Mouse (Mus musculus) heart, adult 9 months (tissue): ENCODE data around the gene Tmtc1.

Source experiments
- DNase-seq, 2 experiments: peaks; one replicate each; pipeline ENCODE4 v3.0.0; 2022; ENCODE audit warnings: low spot score in 2 of 2

Gene Tmtc1

DNA sequence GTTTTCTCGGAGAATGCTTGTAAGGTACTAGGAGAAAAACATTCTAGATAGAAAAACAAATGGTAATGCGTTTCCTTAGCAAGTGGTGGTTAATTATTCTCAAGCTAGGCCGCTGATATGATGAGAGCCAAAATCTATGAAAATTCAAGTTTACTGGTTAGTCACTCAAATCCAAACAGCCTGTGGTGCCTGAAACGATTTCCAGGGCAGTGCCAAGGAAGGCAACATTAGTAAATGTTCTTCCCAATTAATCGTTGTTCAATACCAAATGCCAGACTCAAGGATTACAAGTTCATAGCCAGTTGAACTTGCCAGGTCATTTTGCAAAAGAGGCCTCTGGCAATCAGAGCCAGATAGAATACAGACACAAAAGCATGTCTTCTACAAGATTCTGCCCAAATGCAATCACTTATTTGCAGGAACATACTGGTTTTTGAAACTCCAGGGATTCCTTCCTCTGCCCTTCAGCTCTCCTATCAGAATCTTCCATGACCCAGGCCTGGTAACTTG lies 128.6 kb downstream of the Tmtc1 start:
- no peak for DNase-seq

DNA sequence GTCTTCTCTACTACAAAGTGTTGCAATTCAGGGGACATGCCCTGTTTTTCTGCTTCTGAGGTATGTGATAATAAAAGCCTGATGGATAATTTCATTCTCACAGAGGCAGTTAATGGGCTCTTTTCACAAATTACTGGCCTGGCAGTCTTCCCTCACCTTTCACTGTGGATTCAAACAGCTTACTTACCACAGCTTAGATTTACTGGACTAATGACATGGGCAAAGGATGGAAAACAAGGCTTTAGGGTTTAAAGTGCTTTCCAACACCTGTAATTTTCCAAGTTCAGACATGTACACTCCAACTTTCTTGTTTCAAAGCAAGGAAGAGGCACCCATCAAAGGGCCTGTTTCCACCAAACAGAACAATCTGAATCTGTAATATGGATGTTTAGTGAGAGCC lies 129.1 kb downstream of the Tmtc1 start:
- DNase-seq, result no peak

DNA sequence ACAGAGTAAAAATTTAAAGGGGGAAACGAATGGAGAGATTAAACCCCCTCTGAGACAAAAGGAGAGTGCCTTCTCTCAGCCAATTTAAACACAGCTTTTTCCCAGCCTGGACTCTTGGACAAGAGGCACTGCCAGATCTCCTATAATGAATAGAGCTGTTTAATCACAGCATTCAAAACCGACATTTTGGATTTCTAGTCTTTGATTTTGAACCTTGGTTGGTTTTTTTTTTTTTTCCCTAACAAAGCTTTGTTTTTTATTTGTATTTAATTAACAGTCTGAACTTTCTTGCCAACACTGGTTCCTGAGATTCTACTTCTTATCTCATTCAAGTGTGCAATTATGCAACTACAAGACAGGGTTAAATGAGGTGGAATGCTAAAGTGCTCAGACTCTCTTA lies 133.2 kb downstream of the Tmtc1 start:
- DNase-seq, result no peak

DNA sequence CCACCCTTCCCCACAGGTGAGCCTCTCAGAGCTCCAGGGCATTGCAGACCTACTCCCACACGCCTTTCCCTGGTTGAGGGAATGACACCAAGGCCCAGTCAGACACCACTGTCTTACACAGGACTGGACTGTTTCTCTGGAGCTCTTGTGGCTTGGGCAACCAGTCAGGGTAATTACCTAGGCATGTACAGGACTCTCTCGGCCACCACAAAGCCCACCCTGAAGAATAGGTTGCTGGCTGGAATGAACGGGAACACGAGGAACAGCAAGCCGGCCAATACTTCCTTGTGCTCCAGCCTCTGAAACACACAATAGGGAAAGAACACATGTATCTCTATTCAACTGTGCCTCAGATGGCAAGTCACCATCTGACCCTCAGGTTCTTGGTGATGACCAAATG lies 138.4 kb downstream of the Tmtc1 start:
- DNase-seq, result no peak

DNA sequence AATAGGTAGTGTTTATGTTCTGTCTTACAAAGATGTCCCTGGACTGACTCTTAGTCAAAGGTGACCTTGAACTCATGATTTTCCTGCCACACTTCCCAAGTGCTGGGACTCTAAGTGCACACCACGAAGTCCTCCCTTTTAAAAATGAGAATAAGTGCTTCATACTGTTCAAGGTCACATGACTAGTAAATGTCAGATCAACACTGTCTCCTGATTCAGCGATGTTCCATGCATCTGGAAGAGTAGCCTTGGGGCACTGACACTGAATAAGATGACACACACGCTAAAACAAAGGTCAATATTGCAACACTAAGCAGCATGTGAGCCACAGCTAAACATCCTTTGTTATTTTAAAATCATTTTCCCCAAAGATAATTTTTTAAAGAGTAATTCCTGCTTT lies 139.0 kb downstream of the Tmtc1 start:
- no peak for DNase-seq

DNA sequence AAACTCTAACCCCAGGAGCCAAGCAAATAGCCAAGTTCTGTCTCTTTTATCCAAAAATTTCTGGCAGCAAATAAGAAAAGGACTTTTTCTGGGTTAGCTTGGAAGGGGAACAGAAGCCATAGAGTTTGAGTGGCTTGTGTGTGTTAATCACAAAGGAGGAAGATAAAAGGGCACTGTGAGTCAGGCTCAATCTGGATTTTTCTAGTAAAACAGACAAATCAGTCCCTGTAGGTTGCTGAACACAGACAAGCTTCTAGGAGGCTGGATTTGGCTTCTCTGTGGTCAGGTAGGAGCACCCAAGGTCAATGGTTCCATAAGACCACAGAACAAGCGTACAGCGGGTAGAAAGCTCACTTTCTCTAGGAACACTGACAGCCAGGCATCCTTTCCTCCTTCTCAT lies 141.9 kb downstream of the Tmtc1 start:
- no peak for DNase-seq

GRCm38 (mm10) chr6:148297086-148297485 lies 147.1 kb downstream of the Tmtc1 start:
- DNase-seq, result no peak

DNA sequence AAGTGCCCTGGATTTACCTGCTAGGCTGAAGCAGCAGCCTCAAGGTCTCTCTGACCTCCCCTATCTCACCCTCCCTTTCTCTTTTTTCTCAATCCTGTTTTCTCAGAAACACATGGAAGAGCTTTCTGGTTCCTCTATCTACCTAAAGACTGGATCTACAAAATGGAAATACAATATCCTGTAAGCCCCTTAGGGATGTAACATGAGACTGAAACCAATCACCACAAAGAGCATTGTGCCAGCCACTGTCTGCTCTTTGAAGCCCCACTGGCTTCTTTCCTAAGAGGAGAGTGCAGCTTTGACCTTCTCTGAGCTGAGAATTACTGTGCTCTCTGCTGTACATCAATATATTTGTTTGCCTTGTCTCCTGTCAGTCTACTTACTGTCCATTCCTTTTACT lies 147.8 kb downstream of the Tmtc1 start:
- DNase-seq, result no peak

- no peak for DNase-seq
Observed at GRCm38 (mm10) chr6:148294506-148294905, 149.7 kb downstream of the Tmtc1 start.

DNA sequence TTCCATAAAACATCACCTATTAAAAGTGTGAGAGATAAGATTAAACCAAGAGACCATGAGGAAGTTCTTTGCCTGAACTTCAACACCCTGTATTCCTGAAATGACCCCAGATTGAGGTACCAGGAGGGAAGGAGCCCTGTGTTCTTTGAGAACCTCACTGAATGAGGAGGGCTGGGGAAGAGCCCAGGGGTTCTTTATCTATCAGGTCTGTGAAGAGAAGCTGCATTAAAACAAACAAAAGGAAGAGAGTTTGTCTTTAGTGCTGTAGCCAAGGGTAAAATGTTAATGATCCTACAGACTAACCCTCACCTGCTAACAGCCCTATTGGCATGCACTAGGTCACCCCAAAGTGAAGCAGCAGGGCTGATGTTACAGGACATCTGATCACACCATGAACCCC lies 153.3 kb downstream of the Tmtc1 start:
- no peak for DNase-seq

DNA sequence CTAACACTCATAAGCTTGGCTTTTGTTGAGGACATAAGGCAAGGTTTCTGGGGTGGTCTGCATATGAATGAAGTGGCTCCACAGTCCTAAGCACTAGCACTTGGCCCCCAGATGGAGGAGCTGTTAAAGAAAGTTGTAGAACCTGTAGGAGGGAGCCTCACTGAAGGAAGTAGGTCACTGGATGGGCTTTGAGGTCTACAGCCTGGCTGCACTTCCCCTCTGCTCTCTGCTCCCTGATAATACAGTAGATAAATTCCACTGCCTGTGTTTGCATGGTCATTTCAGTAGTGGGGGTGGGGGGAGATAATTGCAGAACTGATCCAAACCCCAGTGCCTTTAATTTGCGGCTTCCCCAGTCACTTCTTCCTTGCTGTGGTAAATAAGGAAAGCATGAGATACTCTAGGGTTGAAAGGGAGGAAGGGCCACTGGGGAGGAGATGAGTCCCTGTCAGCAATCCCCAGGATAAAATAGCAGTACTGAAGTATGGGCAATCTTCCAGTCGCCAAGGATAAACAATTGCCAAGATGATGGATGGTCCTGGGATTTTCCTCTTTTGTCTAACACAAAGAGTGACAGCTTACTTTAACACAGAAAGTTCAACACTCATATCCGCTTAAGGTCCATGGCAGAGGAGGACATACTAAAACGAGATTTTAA lies 160.8 kb downstream of the Tmtc1 start:
- no peak for DNase-seq

DNA sequence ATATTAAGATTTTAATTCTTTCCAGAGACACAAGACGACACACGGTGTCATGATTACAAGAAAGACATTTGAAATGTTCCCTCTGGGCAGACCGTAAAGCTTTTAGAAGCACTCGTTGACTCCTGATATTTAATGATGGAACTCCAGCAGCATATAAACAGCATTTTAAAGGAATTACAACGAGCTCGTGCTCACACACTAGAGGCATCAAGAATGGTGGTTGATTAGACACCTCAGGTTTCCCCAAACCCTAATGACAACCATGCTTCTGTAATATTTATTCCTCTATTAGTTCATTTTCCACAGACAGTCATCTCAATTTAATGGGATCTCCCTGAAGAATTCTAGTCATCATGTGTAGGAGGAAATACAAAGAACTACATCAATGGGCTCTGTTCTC lies 164.9 kb downstream of the Tmtc1 start:
- no peak for DNase-seq

DNA sequence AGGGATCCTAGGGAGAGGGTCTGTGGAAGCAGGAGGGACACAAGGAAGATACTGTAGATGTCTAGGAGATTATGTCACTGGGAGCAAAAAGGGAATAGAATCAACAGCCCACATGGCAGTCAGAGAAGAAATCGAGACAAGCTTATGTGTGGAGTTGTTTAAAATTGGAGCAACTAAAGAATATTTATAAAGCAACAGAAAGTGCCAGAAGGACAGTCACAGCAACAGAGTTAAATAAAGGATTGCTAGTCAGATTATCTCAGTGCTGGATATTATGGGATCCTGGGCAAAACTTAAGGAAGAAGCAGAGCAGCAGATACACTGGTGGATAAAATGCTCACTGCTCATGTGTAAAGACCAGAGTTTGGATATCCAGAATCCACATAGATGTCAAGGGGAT lies 167.8 kb downstream of the Tmtc1 start:
- DNase-seq, result no peak

GRCm38 (mm10) chr6:148275046-148275445 lies 169.1 kb downstream of the Tmtc1 start:
- no peak for DNase-seq

DNA sequence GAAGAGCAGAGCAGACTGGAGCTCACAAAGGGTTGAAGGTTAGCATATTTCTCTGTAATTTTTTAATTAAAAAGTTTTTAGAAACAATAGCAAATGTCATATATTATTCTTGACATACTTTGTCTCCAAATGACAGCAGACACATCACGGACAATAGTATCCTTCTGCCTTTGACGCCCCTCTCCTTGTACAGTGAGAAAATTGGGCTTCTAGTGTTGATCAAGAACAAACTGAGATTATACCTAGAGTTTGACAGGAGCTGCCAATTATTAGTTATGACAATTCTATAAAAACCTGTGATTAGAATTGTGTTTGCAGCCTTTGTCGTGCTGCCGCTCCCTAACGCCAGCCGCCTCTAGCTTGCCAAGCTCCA lies 183.5 kb downstream of the Tmtc1 start:
- DNase-seq, result no peak

- no peak for DNase-seq
Observed at GRCm38 (mm10) chr6:148259979-148260728, 184.0 kb downstream of the Tmtc1 start.

DNA sequence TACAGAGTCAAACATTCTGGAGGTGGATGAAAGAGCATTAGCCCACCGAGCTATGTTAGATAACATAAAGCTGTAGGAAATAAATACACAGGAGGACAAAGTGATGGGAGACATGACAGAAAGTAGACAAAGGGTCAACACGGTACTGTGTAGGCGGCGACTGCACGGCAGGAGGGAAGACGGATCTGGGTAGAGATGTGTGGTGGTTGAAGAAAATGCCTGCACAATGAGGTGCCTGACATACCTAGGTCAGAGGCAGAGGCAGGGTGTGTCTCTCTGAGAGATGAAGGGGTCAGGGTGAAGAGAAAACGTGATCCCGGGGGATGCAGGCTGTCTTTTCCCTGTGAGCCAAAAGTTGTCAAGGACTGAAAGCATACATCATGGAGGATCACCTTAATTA lies 185.1 kb downstream of the Tmtc1 start:
- no peak for DNase-seq

GRCm38 (mm10) chr6:148257805-148258204 lies 186.4 kb downstream of the Tmtc1 start:
- DNase-seq, result no peak

GRCm38 (mm10) chr6:148256109-148256508 lies 188.1 kb downstream of the Tmtc1 start:
- DNase-seq, result no peak

GRCm38 (mm10) chr6:148255395-148256053 lies 188.7 kb downstream of the Tmtc1 start:
- DNase-seq, result no peak

DNA sequence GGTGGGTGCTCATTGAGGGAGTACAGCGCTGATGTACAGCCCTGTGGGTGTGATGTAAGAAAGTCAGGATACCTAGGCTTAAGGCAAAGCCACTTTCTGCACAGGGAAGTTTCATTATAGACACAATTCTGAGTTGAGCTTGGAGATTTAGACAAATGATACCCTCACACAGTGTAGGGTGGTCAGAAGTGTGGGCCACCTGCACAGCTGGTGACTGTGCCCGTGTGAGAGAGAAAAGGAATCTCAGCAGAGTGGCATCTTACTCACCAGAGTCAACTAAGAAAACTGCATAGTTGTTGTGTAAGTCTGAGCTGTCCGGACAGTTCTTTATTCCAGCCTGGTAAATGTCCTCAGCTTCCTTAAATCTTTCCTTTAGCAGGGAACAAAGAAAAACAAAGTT lies 195.0 kb downstream of the Tmtc1 start:
- no peak for DNase-seq

DNA sequence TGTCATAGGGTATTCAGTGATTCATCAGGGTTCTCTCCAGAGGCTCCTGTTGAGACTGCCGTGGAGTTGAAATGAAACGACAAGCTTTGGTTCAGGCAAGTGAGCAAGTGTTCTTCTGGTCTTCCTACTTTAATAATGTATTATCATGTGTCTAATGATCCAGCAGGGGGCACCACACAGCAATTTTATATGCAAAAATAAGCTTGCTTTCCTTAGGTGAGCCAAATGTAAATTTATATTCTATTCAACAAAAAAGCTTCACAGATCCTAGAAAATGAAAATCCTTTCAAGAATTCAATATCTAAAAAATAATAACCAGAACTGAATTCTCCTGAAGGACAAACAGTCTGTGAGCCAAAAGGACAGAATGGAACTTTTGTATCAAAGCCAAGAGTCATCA lies 195.6 kb downstream of the Tmtc1 start:
- DNase-seq, result peak in 1 of 2 experiments; percentile 43

GRCm38 (mm10) chr6:148246544-148246943 lies 197.6 kb downstream of the Tmtc1 start:
- DNase-seq, result no peak
